Mouse (Mus musculus) midbrain, embryonic 15.5 days (tissue): ENCODE data around the gene Apaf1. TPM values are rescaled to one million over a fixed set of nuclear protein-coding genes. Genes with fewer than 3 reads are reported as not detected.

Experiments used
- ATAC-seq: fragments of 200-750 bp; cut with Nextera tagmentation; replicated peaks from 2 replicates; pipeline ENCODE4 v1.8.0; 2017; ENCODE audit warnings: moderate TSS enrichment
- H3K27ac ChIP-seq: fragments of 300-500 bp; sonication (generic); 2 replicates; pipeline ENCODE4 v1.5.1; 2015; ENCODE audit warnings: mild to moderate bottlenecking, inconsistent platforms
- H3K27me3 ChIP-seq: fragments of 300-500 bp; sonication (generic); replicated peaks from 2 replicates; pipeline ENCODE4 v1.6.1; 2015; ENCODE audit warnings: inconsistent platforms
- H3K36me3 ChIP-seq: fragments of 300-500 bp; sonication (generic); replicated peaks from 2 replicates; pipeline ENCODE4 v1.6.1; 2015; ENCODE audit warnings: inconsistent platforms
- H3K4me1 ChIP-seq: fragments of 300-500 bp; sonication (generic); 2 replicates; pipeline ENCODE4 v1.6.1; 2015; ENCODE audit warnings: inconsistent platforms
- H3K4me2 ChIP-seq: fragments of 300-500 bp; sonication (generic); 2 replicates; pipeline ENCODE4 v1.6.1; 2015; ENCODE audit warnings: inconsistent platforms, mild to moderate bottlenecking, moderate library complexity
- H3K4me3 ChIP-seq: fragments of 300-500 bp; sonication (generic); 2 replicates; pipeline ENCODE4 v1.5.1; 2015; ENCODE audit warnings: mild to moderate bottlenecking, inconsistent platforms
- H3K9ac ChIP-seq: fragments of 300-500 bp; sonication (generic); 2 replicates; pipeline ENCODE4 v1.6.1; 2015; ENCODE audit warnings: mild to moderate bottlenecking, inconsistent platforms
- H3K9me3 ChIP-seq: fragments of 300-500 bp; sonication (generic); 2 replicates; pipeline ENCODE4 v1.6.1; 2016; ENCODE audit warnings: inconsistent platforms
- WGBS: fragments of 180-500 bp; shearing (Covaris S2); methylation state at CpG from one replicate; pipeline ENCODE4 v1.1.7; 2015; ENCODE audit warnings: mixed read lengths; 5-methylcytosine and 5-hydroxymethylcytosine counted together
- polyA plus RNA-seq: library from polyadenylated mRNA; unstranded; fragments of >200 nt; fragmentation: Nextera tagmentation; extraction: Ambion mirVana; gene quantifications from 2 replicates; pipeline ENCODE4 v1.2.1, GENCODE M21; 2015

The Apaf1 gene
- polyA plus RNA-seq: 21.4 and 24.7 TPM in 2 replicates

DNA sequence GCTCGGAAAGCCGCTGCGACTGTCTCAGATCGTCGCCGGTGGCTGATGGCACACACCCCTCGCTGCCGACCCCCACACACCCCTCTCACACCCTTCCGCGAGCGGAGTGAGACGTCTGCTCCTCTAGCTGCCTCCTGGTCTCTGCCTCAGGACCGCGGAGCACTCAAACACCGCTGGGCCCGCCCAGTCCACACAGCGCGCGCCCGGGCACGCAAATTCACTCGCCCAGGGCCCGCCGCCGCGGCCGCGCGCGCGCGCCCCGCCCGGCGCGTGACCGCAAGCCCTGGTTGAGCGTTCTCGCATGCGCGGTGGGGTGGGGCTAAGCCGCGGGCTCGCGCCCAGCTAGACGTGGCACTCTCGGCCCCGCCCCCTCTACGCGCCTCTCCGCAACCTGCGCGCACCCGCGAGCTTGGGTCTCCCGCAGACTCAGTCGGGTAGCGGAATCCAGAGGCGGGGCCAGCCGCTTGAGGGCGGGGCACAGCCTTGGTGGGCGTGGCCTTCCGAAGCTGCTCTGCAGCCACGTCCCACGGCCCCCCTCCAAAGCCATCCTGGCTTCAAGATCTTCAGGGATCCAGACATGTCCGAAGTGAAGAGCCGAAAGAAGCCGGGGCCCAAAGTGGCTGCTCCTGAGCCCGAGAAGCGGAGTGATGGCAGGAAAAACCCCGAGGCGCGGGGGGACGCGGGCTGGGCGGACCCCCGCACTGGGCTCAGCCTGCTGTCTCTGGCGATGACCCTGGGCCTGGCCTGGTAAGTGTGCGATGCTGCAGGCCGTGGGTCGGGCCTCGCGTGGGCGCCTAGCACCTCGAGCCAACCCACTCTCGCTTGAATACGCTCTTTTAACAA, at the start of gene Apaf1, which contains the start of gene Ikbip:
Gene Apaf1 (minus strand): TSS at position 221 of the 843 bp plus-strand sequence.
Gene Ikbip (plus strand): TSS at position 391 of the 843 bp plus-strand sequence.
- H3K27me3 ChIP-seq: no peaks in the 10 kb centered on the region
- H3K27ac ChIP-seq: peak within 1 kb of the TSS; percentile 91
- ATAC-seq: peak; percentile 96
- peak within 1 kb of the TSS; percentile 97 for H3K4me3 ChIP-seq
- peaks cover 16% of the 10 kb centered on the region for H3K4me1 ChIP-seq
- H3K9ac ChIP-seq: peak within 1 kb of the TSS; percentile 92
- 0 out of 2 replicates have a peak, but pooled peaks cover under 1% of the 10 kb centered on the region for H3K36me3 ChIP-seq
- no peaks in the 10 kb centered on the region for H3K9me3 ChIP-seq
- H3K4me2 ChIP-seq: peak within 1 kb of the TSS; percentile 77
- WGBS: under 1% methylated on average over 87 of the region's 87 CpGs

DNA sequence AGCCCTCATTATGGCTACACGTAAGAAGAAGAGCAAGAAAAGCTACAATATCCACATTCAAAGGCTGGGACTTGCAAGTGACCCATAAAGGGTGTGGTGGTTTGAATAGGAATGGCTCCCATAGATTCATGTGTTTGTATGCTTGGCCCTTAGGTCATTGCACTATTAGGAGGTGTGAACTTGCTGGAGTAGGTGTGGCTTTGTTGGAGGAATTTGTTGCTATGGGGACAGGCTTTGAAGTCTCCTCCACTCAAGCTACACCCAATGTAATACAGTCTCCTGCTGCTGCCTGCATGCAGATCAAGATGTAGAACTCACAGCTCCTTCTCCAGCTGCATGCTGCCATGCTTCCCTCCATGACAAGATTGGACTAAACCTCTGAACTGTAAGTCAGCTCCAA, 49.0 kb upstream of the Apaf1 start:
- Histone ChIP-seq H3K4me1 (no peaks in the 10 kb centered on the region), H3K27ac (no peak overlapping the region), H3K36me3 (no peaks in the 10 kb centered on the region), H3K9me3 (no peaks in the 10 kb centered on the region), H3K9ac (no peak overlapping the region), H3K4me2 (no peak overlapping the region), H3K27me3 (no peaks in the 10 kb centered on the region), H3K4me3 (no peak overlapping the region)
- 63% methylated on average over 1 of the region's 1 CpGs for WGBS
- no peak for ATAC-seq

DNA sequence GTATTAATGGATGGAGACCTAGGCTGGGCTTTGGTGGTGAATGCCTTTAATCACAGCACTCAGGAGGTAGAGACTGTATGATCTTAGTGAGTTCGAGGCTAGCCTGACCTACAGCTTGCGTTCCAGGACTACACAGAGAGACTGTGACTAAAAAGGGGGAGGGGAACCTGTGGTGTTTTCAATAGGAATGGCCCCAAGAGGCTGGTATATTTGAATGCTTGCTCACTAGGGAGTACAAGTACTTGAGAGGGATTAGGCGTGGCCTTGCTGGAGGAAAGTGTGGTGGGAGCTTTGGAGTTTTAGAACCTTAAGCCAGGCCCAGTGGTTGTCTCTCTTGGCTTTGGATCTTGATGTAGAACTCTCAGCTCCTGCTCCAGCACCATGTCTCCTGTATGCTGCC, 48.2 kb upstream of the Apaf1 start:
- Histone ChIP-seq H3K36me3 (no peaks in the 10 kb centered on the region), H3K4me2 (no peak overlapping the region), H3K9ac (no peak overlapping the region), H3K27ac (no peak overlapping the region), H3K4me1 (no peaks in the 10 kb centered on the region), H3K4me3 (no peak overlapping the region), H3K27me3 (no peaks in the 10 kb centered on the region), H3K9me3 (no peaks in the 10 kb centered on the region)
- WGBS: 75% methylated on average over 3 of the region's 3 CpGs
- no peak for ATAC-seq

- no peak for ATAC-seq
- H3K4me2 ChIP-seq: no peak overlapping the region
- no peak overlapping the region for H3K27ac ChIP-seq
- H3K36me3 ChIP-seq: no peaks in the 10 kb centered on the region
- H3K9ac ChIP-seq: no peak overlapping the region
- 81% methylated on average over 1 of the region's 1 CpGs for WGBS
- no peaks in the 10 kb centered on the region for H3K27me3 ChIP-seq
- no peaks in the 10 kb centered on the region for H3K9me3 ChIP-seq
- H3K4me3 ChIP-seq: no peak overlapping the region
- H3K4me1 ChIP-seq: 0 out of 2 replicates have a peak, but pooled peaks cover 3% of the 10 kb centered on the region
Observed at GRCm38 (mm10) chr10:91128551-91129160, 46.1 kb upstream of the Apaf1 start.

- Histone ChIP-seq H3K4me1 (peaks cover 11% of the 10 kb centered on the region), H3K9me3 (no peaks in the 10 kb centered on the region), H3K36me3 (no peaks in the 10 kb centered on the region), H3K27me3 (no peaks in the 10 kb centered on the region), H3K27ac (no peak overlapping the region), H3K4me2 (no peak overlapping the region), H3K4me3 (no peak overlapping the region), H3K9ac (no peak overlapping the region)
- ATAC-seq: no peak
- 79% methylated on average over 2 of the region's 2 CpGs for WGBS
Observed at GRCm38 (mm10) chr10:91127395-91127794, 44.8 kb upstream of the Apaf1 start.

GRCm38 (mm10) chr10:91126618-91127355, 44.2 kb upstream of the Apaf1 start:
- Histone ChIP-seq H3K4me2 (no peak overlapping the region), H3K4me1 (peaks cover 18% of the 10 kb centered on the region), H3K36me3 (no peaks in the 10 kb centered on the region; the same call in 1 of the 2 replicates), H3K9ac (no peak overlapping the region), H3K27ac (no peak overlapping the region), H3K27me3 (no peaks in the 10 kb centered on the region), H3K9me3 (no peaks in the 10 kb centered on the region), H3K4me3 (no peak overlapping the region)
- no peak for ATAC-seq
- WGBS: 82% methylated on average over 10 of the region's 10 CpGs

DNA sequence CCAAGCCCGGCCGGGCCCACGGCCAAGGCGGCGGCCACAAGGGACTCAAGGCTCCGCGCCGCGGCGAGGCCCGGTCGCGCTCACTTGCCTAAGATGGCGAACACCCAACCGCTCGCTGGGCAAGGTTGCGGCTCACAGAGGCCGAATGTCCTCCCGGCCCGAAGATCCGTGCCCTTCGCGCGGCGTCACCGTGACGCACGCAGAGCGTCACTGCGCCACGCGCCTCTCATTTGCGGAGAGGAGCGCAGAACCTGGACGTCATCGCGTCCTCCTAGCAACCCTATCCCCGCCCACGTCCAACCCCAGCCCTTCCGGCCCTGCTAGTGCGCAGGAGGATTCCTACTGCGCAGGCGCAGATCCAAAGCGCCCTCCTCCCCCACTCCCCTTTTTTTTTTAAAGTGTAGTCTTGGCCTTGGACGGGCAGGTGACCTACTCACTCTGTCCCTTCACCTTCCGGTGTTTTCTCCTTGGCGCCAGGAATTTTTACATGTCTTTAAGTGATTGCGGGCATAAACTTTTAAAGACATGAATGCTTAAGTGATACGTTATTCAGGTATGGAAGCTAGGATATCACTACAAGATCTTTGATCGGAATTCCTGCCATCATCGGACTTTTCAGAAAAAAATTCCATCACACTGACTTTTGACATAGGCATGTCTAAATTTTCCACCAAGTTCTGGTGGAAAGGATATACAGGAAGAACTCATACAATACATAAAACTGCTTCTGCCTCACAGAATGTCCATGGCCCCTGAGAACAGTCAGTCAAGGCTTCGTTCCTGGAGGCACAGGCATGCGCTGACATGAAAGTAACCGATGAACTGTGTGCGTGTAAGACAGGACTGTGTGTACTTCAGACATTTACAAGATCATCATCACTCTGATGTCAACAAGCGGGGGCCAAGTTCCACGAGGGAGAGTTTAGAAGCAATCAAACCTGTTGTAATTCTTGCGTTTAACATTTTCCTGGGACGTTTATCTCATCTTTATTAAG, 41.6 kb upstream of the Apaf1 start, which contains the start of gene Slc25a3:
Gene Slc25a3 (minus strand): TSS at position 232 of the 995 bp plus-strand sequence.
- ATAC-seq: peak; percentile 100
- Histone ChIP-seq H3K4me1 (peaks cover 23% of the 10 kb centered on the region), H3K27me3 (no peaks in the 10 kb centered on the region), H3K4me3 (peak within 1 kb of the TSS; percentile 82), H3K36me3 (peaks cover 7% of the 10 kb centered on the region; the same call in 1 of the 2 replicates), H3K9me3 (no peaks in the 10 kb centered on the region), H3K9ac (peak within 1 kb of the TSS; percentile 96), H3K27ac (peak within 1 kb of the TSS; percentile 93), H3K4me2 (peak within 1 kb of the TSS; percentile 71)
- WGBS: 12% methylated on average over 59 of the region's 59 CpGs

- Histone ChIP-seq H3K4me3 (peak overlapping the region; percentile 82), H3K36me3 (peaks cover 11% of the 10 kb centered on the region), H3K9ac (peak overlapping the region; percentile 96), H3K4me2 (peak overlapping the region; percentile 71), H3K27ac (peak overlapping the region; percentile 93), H3K27me3 (no peaks in the 10 kb centered on the region), H3K4me1 (peaks cover 23% of the 10 kb centered on the region), H3K9me3 (no peaks in the 10 kb centered on the region)
- under 1% methylated on average over 38 of the region's 44 CpGs for WGBS
- ATAC-seq: peak; percentile 40
Observed at GRCm38 (mm10) chr10:91123281-91123827, 40.8 kb upstream of the Apaf1 start.

DNA sequence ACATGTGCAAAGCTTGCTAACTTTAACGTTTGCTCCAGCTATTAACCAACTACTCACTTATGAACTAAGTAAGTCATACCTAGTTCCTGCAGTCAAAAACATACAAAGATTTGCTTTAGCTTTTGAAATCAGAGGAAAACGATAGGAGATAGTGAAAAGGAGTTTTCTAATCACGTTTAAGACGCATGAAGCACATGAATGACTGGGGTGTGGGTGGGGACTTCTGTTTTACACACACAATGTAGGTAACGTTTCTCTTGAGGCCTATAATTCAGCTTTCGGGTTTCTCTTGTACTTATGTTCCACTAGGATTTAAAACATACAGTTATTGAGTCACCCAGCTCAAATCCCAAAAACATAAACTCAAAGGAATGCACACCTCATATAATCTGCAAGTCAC, 40.1 kb upstream of the Apaf1 start:
- Histone ChIP-seq H3K27ac (no peak overlapping the region), H3K4me2 (peak overlapping the region; percentile 71), H3K9ac (peak overlapping the region; percentile 96), H3K9me3 (no peaks in the 10 kb centered on the region), H3K27me3 (no peaks in the 10 kb centered on the region), H3K36me3 (peaks cover 18% of the 10 kb centered on the region), H3K4me3 (peak overlapping the region; percentile 82), H3K4me1 (peaks cover 23% of the 10 kb centered on the region)
- WGBS: 44% methylated on average over 6 of the region's 6 CpGs
- ATAC-seq: no peak

DNA sequence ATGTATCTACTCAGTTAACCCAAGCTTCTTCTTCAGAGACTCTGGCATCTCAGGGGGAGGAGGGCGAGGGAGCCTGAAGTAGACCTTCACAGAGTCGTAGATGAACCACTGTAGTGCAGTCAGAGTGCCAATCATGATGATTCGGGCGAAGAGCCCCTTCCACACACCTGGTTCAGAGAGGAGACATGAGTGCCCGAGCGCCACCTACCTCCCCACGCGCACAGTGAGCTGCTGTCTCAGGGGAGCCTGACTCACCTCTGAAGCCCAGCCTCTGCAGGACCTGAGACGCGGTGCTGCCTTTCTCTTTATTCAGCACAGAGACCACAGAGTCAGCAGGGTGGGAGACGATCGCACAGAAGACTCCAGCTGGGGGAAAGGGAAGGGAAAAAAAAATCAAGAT, 34.4 kb upstream of the Apaf1 start:
- H3K4me2 ChIP-seq: no peak overlapping the region
- peaks cover 67% of the 10 kb centered on the region for H3K36me3 ChIP-seq
- H3K9ac ChIP-seq: no peak overlapping the region
- H3K4me3 ChIP-seq: no peak overlapping the region
- H3K27ac ChIP-seq: no peak overlapping the region
- no peaks in the 10 kb centered on the region for H3K27me3 ChIP-seq
- no peaks in the 10 kb centered on the region for H3K9me3 ChIP-seq
- no peak for ATAC-seq
- WGBS: 92% methylated on average over 12 of the region's 12 CpGs
- peaks cover 7% of the 10 kb centered on the region for H3K4me1 ChIP-seq

- no peak overlapping the region for H3K4me3 ChIP-seq
- no peaks in the 10 kb centered on the region for H3K9me3 ChIP-seq
- WGBS: 83% methylated on average over 4 of the region's 4 CpGs
- H3K27me3 ChIP-seq: no peaks in the 10 kb centered on the region
- ATAC-seq: no peak
- H3K36me3 ChIP-seq: peaks cover 29% of the 10 kb centered on the region
- no peak overlapping the region for H3K9ac ChIP-seq
- no peak overlapping the region for H3K4me2 ChIP-seq
- H3K4me1 ChIP-seq: no peaks in the 10 kb centered on the region
- no peak overlapping the region for H3K27ac ChIP-seq
Observed at GRCm38 (mm10) chr10:91109841-91110240, 27.3 kb upstream of the Apaf1 start.
